Mouse (Mus musculus) kidney, postnatal 10 days (tissue): Measurements from ENCODE around the gene Sult6b2.

Source experiments
- DNase-seq: peaks from one replicate; pipeline ENCODE4 v3.0.0; 2021; ENCODE audit warnings: mixed read lengths

Sult6b2 gene

DNA sequence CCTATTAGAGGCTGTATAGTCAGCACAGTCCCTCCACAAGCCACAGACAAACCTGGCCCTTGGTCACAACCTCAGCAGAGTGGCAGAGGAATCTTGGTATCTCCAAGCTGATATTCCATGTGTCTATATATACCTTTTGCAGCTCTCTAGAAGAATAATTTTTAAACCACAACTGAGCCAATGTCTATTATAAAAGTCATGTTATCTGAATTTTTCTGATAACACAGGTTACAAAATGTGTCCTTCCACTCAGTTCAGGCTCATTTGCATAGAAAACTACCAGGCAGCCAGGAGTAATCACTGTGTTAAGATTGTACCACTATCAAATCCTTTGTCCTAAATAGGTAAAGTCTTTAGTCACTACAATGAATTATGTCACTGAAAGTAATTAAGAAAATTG lies at the start of gene Sult6b2:
TSS of gene Sult6b2 (minus strand) at position 101 of the 400 bp plus-strand sequence.
- DNase-seq, result no peak

DNA sequence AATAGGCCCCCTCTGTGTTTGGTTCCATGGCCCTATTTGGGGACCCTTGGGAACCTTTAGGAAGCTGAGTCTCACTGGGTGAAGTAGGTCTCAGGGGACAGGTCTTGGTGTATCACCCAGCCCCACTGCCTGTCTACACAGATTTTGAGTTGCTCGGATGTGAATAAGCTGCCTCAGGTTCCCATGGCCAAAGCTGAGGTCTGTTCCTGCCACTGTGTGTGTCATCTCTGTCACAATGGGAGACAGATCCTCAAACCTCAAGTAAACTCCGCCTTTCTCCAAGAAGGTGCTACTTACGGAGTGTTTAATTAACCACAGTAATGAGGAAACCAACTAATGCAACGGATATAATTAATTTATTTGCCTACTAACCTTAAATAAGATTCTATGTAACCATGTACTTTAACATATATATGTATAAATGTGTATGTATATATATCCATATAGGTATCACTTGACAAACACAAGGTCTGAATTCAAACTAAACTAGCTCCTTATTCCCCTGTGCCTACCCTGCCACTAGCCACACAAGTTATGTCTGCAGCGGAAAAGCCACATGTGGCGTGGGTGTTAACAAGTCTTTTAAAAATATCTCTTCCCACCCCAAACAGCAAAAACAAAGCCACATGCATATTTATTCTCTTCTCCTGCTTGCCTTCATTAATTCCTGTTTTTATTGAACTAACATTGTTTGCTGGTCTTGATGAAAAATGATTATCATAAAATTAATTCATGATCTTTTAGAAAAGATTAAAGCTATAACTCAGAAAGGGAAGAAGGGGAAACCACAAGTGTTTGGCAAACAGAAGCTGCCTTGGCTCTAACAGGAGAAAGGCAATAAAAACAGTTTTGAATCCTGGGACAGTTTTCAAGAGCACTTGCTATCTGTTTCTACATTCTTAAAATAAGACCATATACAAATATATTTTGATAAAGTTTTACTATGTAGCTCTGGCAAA lies 48.4 kb upstream of the Sult6b2 start:
- DNase-seq, result peak; percentile 21

DNA sequence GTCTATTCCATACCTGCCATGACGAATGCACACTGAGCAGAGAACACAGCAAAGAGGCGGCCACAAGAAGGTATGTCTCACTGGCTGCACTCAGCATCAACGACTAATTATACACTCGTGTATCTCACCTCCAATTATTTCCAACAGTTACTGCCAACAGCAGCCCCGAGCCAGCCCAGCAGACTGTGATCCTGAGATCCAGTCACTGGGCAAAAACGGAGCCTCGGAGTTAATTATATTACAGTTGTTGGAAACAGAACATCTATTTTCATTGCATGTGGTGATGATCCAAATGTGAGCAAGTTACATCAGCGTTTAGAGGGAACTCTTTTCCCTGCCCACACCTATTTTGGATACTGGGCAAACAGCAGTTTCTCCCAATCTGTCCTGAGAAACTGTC lies 46.1 kb upstream of the Sult6b2 start:
- no peak for DNase-seq

DNA sequence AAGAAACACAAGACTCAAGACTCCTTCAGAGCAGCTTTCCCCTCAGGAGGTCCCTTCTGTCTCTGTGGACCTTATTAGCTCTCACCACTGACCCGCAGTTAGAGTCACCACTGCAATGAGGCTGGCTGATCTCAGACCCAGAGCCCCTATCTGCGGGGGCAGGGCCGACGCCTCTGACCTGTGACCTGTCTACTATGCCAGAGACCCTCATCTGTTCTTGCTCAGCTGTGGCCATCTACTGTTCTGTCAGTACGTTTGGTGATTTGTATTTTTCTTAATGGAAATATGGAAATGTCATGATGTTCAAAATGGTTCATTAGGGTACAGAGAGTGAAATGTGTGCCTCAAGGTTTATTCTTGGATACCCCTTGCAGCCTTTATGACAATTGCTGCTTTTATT lies 45.0 kb upstream of the Sult6b2 start:
- DNase-seq, result no peak

DNA sequence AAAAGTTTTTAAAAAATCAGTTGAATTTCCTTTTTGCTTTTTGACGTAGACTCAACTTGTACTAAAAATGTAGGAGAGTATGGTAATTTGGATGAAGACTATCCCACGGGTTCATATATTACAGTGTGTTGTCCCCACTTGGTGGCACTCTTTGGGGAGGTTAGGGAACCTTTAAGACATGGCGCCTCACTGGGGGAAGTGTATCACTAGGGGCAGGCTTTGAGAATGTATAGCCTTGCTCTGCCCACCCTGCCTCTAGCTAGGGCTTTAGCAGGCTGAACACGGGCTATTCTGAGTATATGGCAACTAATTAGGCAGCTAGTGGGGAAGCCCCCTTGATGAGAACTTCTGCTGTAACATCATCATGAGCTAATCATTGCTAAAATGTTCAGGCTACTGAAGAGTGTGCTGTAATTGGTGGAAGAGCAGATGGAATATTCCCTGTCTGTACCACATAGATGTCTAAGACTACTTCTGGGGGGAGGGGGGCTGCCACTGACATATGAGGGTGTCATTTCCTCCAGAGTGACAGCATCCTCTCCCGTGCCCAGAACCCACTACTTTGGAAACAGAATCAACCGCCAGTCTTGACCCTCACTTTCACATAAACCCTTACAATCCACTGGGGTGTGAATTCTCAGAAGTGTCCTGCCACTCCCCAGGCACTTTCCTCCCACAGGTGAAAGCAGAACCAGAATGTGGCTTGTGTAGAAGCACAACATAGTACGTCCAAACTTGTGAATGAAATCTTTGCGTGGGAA lies 43.8 kb upstream of the Sult6b2 start:
- no peak for DNase-seq

DNA sequence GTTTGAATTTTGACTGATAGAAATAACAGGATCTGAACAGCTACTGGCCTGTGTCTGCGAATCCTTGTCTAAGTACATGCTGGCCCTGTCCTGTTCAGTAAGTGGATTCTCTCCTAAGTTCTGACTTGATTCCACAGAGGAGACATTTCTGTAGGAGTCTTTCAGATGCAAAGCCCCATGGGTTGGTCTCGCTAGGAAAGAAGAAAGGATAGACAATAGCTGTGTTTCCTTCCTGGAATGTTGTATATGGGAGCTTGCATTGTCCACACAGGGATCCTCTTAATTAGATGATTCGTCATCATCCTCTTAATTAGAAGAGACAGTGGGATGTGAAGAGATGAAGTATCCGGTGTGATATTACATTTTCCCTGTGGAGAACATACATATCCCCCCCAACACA lies 42.6 kb upstream of the Sult6b2 start:
- DNase-seq, result no peak

DNA sequence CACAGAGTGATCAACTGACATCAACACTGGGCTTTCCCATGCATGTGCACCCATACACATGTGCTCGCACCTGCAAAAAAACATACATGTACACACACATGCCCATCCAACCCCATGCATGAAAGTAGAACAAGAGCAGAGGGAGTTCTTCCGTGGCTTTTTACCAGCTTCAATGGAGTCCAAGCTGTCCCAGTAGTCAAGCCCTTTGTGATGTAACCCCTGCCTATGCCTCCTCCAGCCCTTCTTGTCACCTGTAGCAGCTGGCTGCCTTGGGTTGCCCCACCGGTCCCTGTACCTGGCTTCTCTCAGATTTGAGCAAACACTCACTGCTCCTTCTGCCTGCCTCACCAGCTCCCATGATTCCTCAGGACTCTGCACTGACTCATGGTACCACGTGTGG lies 40.8 kb upstream of the Sult6b2 start:
- DNase-seq, result no peak

DNA sequence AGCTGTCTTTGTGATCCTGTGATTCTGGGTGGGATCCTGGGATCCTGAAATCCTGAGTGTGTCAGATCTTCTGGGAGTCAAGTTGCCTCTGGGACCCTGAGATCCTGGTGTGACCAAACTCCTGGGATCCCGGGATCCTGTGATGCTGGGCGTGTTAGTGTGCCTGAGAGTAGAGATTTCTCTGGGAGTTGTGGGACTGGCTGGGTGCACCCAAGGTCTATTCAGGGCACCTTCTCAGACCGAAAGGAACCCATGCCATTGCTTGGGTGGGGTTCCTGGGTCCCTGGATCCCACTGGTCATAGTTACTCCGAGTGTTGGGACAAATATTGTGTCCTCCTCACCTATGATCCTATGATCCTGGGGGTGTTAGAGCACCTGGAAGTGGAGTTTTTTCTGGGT lies 39.8 kb upstream of the Sult6b2 start:
- DNase-seq, result no peak

DNA sequence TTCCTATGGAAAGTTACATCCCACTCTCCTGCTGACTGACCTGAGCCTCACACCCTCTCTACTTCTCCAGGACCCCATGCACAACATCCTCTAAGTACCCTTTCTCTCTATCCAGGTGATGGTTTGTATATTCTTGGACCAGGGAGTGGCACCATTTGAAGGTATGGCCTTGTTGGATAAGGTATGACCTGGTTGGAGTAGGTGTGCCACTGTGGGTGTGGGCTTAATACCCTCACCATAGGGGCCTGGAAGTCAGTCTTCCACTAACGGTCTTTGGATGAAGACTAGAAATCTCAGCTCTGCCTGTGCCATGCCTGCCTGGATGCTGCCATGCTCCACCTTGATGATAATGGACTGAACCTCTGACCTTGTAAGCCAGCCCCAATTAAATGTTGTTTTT lies 34.2 kb upstream of the Sult6b2 start:
- no peak for DNase-seq

DNA sequence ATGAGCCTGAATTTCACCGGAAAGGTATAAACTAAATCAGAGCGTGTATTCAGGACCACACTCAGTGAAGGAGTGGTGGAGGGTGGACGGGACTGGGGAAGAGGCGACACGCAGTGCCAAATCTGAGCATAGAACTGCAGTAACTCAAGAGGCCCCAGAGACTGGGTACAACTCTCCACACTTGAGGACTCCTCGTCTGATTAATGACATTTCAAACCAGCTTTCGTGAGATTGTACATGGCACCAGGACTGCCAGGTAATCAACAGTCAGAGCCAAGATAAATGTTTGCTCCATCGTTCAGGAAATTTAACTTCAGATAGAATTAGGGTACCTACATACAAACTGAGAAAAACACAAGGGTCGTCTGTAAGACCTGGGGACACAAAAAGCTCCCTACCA lies 33.0 kb upstream of the Sult6b2 start:
- no peak for DNase-seq

DNA sequence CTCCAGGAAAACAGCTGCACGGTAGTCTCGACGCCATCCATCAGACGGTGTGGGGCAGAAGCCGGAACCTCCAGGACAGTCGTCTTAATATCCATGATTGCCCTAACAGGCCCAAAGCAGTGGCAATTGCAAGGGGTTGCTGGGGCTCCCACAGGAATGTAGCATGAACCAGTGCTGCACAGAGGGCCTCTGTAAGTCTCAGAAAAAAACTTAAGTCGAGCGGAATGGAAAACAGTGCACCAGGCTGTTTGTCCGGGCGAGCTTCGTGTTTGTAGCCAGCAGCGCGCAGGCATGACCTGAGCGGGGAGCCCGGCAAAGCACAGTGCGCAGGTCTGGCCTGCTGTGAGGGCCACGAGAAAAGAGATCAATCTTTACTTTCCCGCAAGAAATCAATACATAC lies 31.4 kb upstream of the Sult6b2 start:
- DNase-seq, result no peak

DNA sequence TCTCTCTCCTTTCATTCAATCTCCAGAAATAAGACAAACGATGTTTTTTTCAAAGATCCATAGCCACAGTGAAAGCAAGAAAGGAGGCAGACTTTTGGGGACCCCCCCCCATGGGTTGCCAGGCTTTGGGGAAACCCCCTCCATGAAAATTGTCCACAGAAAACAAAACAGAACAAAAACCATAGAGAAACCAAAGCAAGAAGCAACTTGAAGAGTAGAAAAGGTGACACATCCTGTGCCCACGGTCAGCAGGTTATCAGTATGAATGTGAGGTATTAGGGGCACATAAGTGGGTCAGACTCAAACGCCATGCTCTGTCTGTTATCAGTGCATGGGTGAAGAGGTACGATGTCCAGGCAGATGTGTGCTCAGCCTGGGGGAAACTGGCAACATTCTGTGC lies 30.6 kb upstream of the Sult6b2 start:
- DNase-seq, result no peak

DNA sequence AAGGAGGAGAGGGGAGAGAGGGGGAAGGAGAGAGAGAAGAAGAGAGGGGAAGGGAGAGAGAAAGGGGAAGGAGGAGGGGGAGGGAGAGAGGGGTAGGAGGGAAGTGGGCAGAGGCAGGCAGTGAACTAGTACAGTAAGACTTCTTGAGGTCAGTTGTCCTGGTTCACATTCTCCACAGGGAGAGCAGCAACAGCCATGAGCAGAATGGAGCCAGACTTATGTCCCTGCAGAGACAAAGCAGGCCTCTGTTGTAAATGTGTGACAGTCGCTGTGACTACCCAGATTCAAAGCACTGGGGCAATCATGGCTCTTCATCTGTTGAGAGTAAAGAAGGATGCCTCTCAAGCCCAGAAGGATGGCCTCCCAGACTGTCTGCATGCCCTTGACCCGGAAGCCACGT lies 27.4 kb upstream of the Sult6b2 start:
- no peak for DNase-seq

DNA sequence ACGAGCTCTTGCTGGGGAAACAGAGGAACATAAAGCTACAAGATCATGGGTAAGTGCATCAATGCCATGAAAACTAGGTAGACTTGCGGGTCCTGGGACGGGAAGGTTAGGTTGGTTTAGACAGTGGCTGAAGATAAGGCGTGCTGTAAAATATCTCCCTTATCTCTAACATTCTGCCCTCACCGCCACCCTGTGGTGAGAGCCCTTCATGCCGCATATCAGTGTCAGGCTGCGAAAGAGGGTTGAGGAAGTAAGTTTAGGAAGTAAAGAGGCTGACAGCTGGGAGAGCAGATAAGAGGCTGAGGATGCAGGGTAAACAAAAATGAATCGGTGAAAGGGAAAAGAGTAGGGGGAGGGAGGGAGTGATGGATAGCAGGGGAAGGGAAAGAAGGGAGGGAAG lies 26.9 kb upstream of the Sult6b2 start:
- DNase-seq, result no peak

DNA sequence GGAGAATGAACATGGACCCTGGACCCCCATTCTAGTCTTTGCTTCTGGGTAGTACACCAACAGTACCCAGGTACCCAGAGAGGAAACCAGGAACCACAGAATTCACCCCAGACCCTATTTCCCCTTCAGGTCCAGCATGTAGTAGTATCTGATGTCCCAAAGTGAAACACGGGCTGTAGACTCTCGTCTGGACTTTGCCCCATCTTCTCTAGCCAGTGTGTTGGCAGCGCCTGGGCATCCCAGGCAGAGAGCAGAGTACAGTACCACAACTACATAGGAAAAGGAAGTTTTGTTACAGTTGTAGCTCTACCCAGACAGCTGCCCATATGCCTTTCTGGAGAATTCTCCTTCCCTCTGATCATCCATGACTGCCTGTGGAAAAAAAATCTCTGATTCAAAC lies 25.9 kb upstream of the Sult6b2 start:
- DNase-seq, result peak; percentile 18

DNA sequence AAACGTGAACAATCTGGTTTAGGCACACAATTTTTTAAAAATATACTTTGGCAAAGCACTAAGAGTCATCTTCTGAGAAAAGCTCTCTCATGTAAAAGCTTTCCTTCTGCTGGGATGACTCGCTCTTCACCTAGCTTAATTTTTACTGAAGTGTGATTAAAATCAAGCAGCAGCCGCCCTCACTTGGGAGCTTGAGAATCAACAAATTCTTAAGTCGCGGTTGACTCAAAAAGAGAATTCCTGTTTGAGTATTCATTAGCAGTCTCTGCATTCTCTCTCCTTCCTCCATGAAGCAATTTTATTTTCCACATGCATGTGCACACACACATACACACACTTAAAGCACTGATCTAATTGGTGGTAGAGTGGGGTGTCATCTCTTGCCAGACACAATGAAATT lies 21.1 kb upstream of the Sult6b2 start:
- DNase-seq, result no peak

DNA sequence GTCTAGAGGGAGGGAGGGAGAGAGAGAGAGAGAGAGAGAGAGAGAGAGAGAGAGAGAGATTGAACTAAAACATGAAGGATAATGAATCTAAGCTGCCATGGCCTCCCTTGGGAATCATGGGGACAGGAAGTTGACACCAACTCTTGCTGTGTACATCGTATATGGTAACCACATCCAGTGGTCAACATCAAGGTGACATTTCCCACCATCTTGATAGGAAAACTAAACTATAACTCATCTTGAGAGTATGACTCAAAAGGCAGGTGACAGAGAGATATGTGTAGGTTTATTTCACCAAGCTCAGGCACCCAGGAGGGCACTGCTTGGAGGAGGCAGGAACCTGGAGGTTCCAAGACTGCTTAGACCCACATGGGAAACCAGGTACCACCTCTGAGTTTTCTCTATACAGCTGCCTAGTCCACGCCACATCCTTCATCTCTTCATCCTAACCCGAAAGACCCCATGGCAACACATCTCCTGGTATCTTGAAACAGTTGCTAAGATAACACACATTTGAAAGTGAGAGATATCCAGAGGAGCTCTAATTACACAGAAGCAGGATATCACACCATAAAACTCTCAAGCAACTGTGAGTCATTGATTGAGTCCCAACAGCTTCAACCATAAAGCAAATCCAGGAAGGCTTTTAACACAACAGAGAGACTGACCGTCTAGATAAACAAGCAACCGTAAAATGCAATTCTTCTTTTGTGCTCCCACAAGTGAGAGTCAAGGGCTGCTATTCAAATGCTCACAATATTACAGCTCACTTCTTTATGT lies 18.9 kb upstream of the Sult6b2 start:
- DNase-seq, result no peak

DNA sequence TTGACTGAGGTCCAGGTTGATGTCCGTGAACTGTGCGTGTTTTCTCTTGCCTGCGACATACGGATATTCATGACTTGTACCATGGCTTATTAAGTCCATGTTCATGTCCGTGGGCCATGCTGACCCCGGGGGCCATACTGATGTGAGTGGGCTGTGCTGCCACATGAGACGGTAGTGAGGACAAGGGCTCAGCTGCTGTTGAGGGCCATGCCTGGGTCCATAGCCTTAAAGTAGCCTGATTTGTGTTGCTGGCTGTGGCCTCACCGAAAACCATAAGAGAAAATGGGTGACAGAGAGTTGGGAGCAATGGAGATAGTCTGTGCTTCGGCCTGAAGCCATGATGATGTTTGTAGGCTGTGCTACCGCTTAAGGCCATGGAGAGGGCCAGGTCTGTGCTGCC lies 14.0 kb upstream of the Sult6b2 start:
- DNase-seq, result no peak

DNA sequence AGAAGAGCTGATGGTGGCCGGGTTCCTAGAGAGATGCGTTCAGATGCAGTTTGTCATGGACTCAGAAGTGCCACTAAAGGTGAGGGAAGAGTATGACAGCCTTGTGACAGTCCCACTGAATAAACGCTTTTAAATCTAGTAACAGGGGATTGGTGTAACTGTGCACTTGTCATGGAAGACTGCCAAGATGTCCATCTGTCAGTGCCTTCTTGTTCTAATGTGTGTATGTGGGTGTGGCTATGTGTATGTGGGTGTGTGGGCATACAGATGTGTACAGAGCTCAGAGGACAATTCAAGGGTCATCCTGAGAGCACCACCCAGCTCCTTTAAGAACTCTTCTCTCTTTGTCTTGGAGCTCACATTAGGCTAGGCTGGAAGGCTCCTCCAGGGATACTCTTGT lies 11.2 kb upstream of the Sult6b2 start:
- no peak for DNase-seq

DNA sequence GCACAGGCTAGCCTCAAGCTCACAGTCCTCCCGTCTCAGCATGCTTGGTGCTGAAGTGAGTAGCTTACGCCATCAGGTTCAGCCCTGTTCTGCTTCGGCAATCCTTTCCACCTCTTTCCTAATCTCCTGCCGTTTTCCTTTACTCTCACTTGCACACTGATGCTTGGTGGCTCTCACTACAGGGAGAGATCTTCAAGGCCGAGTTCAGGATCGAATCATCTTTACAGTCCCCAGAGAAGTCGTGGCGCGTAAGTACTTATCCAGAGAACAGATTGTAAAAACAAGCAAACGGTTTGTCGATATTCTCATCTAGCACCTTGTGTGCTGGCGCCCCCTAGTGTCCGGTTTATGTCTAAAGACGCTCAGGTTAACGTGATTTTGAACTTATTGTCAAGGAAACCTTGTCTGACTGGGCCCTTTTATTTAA lies 10.2 kb upstream of the Sult6b2 start:
- peak; percentile 93 for DNase-seq

DNA sequence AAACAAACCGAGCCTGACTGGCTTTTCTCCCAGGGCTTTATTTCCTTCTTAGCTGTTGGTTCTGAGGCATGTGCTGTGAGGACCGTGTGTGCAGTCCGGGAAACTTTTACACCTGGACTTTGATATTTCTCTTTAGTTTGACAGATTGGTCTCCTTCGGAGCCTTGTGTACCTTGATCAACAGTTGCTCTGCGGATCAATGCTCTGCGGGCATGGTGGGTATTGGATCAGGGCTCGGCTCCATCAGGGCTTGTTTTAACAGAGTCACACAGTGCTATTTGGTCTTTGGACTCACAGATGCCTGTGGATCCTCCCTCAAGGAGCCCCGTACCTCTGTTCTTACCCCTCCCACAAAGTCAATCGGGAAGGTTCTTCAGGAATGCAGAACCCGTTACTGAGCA lies 9.7 kb upstream of the Sult6b2 start:
- DNase-seq, result no peak

DNA sequence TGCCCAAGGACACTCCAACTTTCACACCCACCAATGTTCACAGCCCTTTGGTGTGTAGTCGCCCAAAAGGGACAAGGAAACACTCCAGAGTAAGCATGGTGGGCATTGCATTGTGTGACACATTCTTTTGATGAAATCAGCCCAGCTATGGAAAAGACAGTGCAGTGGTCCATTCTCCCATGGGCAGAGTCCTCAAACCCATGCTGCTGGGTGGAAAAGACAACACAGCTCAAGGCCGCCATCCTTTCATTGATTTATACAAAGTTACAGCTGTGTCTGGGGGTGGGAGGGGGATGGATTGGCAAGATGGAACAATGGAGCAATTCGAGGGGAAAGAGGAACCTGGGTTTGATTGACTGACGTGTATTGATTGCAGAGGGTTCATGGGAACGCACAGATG lies 8.7 kb upstream of the Sult6b2 start:
- DNase-seq, result no peak

DNA sequence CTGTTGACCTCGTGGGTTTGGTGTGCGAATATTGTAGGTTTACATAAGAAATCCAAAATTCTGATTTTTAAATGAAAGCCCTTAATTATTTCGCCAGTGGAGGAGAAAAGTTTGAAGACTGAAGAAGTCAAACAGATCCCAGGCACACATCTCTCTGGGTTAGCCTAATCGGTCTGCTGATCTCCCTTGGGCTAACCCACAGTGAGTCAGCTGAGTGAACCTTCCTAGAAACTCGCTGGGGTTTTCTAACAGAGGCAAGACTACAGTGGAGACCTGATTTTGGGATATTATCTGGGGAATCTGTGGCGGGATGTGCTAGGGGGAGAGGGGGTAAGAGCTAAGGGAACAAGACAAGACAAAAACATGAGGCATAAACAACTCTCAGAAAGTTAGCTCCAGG lies 5.9 kb upstream of the Sult6b2 start:
- DNase-seq, result no peak
